Comparison of ENCODE assay signal across 16 mouse cellular contexts in the genomic region with DNA sequence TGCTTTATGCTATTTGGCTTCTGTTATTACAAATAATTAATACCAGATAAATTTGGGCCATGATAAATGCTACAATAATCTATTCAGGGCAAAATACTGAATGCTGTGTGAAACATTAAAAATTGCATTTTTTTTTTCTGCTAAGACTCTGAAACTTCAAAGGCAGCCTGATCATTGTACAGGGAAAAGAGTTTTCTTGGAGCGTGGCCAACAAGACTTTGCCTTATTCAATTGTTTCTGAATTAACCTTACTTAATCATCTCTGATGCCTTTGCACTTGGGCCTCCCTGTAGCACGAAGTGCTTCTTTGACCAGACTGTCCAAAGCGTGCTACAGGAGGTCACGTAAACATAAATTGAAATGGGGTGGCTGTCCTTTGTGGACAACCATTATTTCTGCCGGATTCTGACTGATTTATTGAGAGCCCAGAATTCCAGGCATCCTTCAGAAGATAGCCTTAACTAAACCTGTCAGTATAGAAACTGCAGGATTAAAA.
A peak's percentile ranks its signal among the peaks of the same experiment; 100 is the strongest.
DNase-seq lines count a peak whose midpoint lies in the region; ATAC-seq and TF ChIP-seq lines count a peak whose summit lies in the region.
"Had no signal": no experiment of that assay in that cellular context is flagged by ENCODE, and none has a peak within 500 bp of the region (broad histone marks: within the 10 kb centered on the region; RNA-seq: fewer than 3 reads in every experiment).

No protein-coding gene starts in this region.

- H3K4me1 ChIP-seq in forebrain, embryonic 13.5 days: peaks cover 38% of the 10 kb centered on the region
- peaks cover 7% of the 10 kb centered on the region; the same call in 1 of the 2 replicates for H3K4me1 ChIP-seq in hindbrain, embryonic 14.5 days (replicated peaks; ENCODE audit: control insufficient read depth, insufficient read depth, low read length)
- H3K4me1 ChIP-seq in neural tube, embryonic 12.5 days: peaks cover 14% of the 10 kb centered on the region
- H3K4me1 ChIP-seq: heart, embryonic 15.5 days; intestine, embryonic 15.5 days; limb, embryonic 15.5 days; lung, embryonic 15.5 days; megakaryocyte, embryonic 14.5 days had no signal

- 0 out of 2 replicates have a peak overlapping the region, but pooled peaks have one; percentile 40 for H3K4me2 ChIP-seq in forebrain, embryonic 13.5 days
- no peak overlapping the region for H3K4me2 ChIP-seq in hindbrain, embryonic 14.5 days (replicated peaks)
- peak overlapping the region; percentile 32; the same call in 1 of the 2 replicates for H3K4me2 ChIP-seq in neural tube, embryonic 12.5 days (replicated peaks)
- H3K4me2 ChIP-seq: heart, embryonic 15.5 days; intestine, embryonic 15.5 days; limb, embryonic 15.5 days; lung, embryonic 15.5 days had no signal

- H3K27ac ChIP-seq in layer of hippocampus, adult 2 months: peak overlapping the region; percentile 82
- peak overlapping the region; percentile 93 for H3K27ac ChIP-seq in forebrain, embryonic 13.5 days
- peak overlapping the region; percentile 43 for H3K27ac ChIP-seq in hindbrain, embryonic 14.5 days
- H3K27ac ChIP-seq in neural tube, embryonic 12.5 days: no peak overlapping the region
- H3K27ac ChIP-seq: heart, embryonic 15.5 days; intestine, embryonic 15.5 days; limb, embryonic 15.5 days; lung, embryonic 15.5 days had no signal

- no peak for TF ChIP-seq CTCF in layer of hippocampus, adult 2 months (conservative IDR thresholded peaks at IDR 0.05)

- no peak overlapping the region for H3K4me3 ChIP-seq in layer of hippocampus, adult 2 months
- no peak overlapping the region for H3K4me3 ChIP-seq in forebrain, embryonic 13.5 days
- H3K4me3 ChIP-seq in hindbrain, embryonic 14.5 days (replicated peaks; ENCODE audit: low read length): no peak overlapping the region
- H3K4me3 ChIP-seq in neural tube, embryonic 12.5 days: no peak overlapping the region
- H3K4me3 ChIP-seq: heart, embryonic 15.5 days; intestine, embryonic 15.5 days; limb, embryonic 15.5 days; lung, embryonic 15.5 days; megakaryocyte, embryonic 14.5 days had no signal

- intact Hi-C loops in heart, postnatal 25 days (cut with DNase I): no loop called here

- ATAC-seq in forebrain, embryonic 13.5 days: no peak
- no peak for ATAC-seq in hindbrain, embryonic 14.5 days (ENCODE audit: low FRiP score)
- ATAC-seq in neural tube, embryonic 12.5 days (ENCODE audit: low FRiP score, low read depth): peak; percentile 58
- ATAC-seq in granulocyte monocyte progenitor cell, adult 5-6 weeks (replicated peaks; ENCODE audit: poor library complexity, severe bottlenecking): no peak
- ATAC-seq: intestine, embryonic 15.5 days had no signal

- no peaks in the 10 kb centered on the region for H3K27me3 ChIP-seq in forebrain, embryonic 13.5 days
- H3K27me3 ChIP-seq in hindbrain, embryonic 14.5 days (ENCODE audit: control insufficient read depth, insufficient read depth, low read length): no peaks in the 10 kb centered on the region
- no peaks in the 10 kb centered on the region for H3K27me3 ChIP-seq in neural tube, embryonic 12.5 days (replicated peaks)
- H3K27me3 ChIP-seq: heart, embryonic 15.5 days; intestine, embryonic 15.5 days; limb, embryonic 15.5 days; lung, embryonic 15.5 days; megakaryocyte, embryonic 14.5 days had no signal

- H3K36me3 ChIP-seq in forebrain, embryonic 13.5 days (ENCODE audit: poor library complexity, severe bottlenecking): no peaks in the 10 kb centered on the region
- H3K36me3 ChIP-seq in hindbrain, embryonic 14.5 days (replicated peaks; ENCODE audit: control insufficient read depth, insufficient read depth): no peaks in the 10 kb centered on the region
- H3K36me3 ChIP-seq in neural tube, embryonic 12.5 days: no peaks in the 10 kb centered on the region
- H3K36me3 ChIP-seq: heart, embryonic 15.5 days; intestine, embryonic 15.5 days; limb, embryonic 15.5 days; lung, embryonic 15.5 days had no signal

- H3K9ac ChIP-seq in forebrain, embryonic 13.5 days: no peak overlapping the region
- H3K9ac ChIP-seq in hindbrain, embryonic 14.5 days: no peak overlapping the region
- H3K9ac ChIP-seq in neural tube, embryonic 12.5 days: no peak overlapping the region
- H3K9ac ChIP-seq: heart, embryonic 15.5 days; intestine, embryonic 15.5 days; limb, embryonic 15.5 days; lung, embryonic 15.5 days had no signal

- H3K9me3 ChIP-seq in forebrain, embryonic 13.5 days (replicated peaks): no peaks in the 10 kb centered on the region
- no peaks in the 10 kb centered on the region for H3K9me3 ChIP-seq in hindbrain, embryonic 14.5 days (ENCODE audit: control insufficient read depth, low read length)
- no peaks in the 10 kb centered on the region for H3K9me3 ChIP-seq in neural tube, embryonic 12.5 days
- H3K9me3 ChIP-seq: heart, embryonic 15.5 days; intestine, embryonic 15.5 days; limb, embryonic 15.5 days; lung, embryonic 15.5 days had no signal

- DNase-seq in layer of hippocampus, adult 2 months (ENCODE audit: low spot score in 2 of 2): no peak
- no peak for DNase-seq in layer of hippocampus, adult 18-20 months (ENCODE audit: low spot score in 2 of 2)
- no peak for DNase-seq in hindbrain, embryonic 14.5 days (ENCODE audit: low spot score)
- DNase-seq in left cerebral cortex, adult 9 months (ENCODE audit: low spot score in 2 of 2): no peak
- DNase-seq in heart, postnatal 25 days (ENCODE audit: low spot score): no peak
- DNase-seq: gastrocnemius, postnatal 14 days; layer of hippocampus, postnatal 36 days; thymus, adult 2 months had no signal

- 34% methylated on average over 5 of the region's 5 CpGs for WGBS in forebrain, embryonic 13.5 days
- WGBS in hindbrain, embryonic 14.5 days: 35% methylated on average over 5 of the region's 5 CpGs
- 28% methylated on average over 5 of the region's 5 CpGs for WGBS in neural tube, embryonic 12.5 days
